Mouse (Mus musculus): ENCODE measurements around the gene Slc22a6.

The Slc22a6 gene

GRCm38 (mm10) chr19:8611358-8612123 is 6.3 kb upstream of the Slc22a6 start:
- no peak for DNase-seq (ENCODE audit: low spot score in 2 of 2)

GRCm38 (mm10) chr19:8613111-8613510 is 4.7 kb upstream of the Slc22a6 start:
- DNase-seq (ENCODE audit: low spot score in 2 of 2), result no peak

- no peak for DNase-seq (ENCODE audit: low spot score in 2 of 2)
Observed at GRCm38 (mm10) chr19:8614343-8614742, 3.5 kb upstream of the Slc22a6 start.

- DNase-seq (ENCODE audit: low spot score in 2 of 2), result no peak
Observed at GRCm38 (mm10) chr19:8616314-8616713, 1.5 kb upstream of the Slc22a6 start.

DNA sequence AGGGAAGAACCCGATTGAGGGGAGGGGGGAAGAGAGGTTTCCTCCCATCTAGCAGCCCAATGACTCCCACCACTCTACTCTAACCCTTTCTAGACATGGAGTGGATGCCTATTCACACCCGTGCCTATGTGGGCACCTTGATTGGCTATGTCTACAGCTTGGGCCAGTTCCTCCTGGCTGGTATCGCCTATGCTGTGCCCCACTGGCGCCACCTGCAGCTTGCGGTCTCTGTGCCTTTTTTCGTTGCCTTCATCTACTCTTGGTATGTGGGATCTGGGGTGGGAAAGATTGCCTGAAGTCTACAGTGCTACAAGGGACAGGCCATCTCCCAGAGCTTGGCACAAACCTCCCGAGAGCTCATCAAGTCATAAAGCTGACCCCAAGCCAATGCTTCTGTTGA is 3.3 kb downstream of the Slc22a6 start:
- no peak for DNase-seq (ENCODE audit: low spot score in 2 of 2)

- no peak for DNase-seq (ENCODE audit: low spot score in 2 of 2)
Observed at GRCm38 (mm10) chr19:8630249-8630648, 12.4 kb downstream of the Slc22a6 start.

- DNase-seq (ENCODE audit: low spot score in 2 of 2), result no peak
Observed at GRCm38 (mm10) chr19:8630826-8631225, 13.0 kb downstream of the Slc22a6 start.

GRCm38 (mm10) chr19:8632029-8632428 is 14.2 kb downstream of the Slc22a6 start:
- no peak for DNase-seq (ENCODE audit: low spot score in 2 of 2)

DNA sequence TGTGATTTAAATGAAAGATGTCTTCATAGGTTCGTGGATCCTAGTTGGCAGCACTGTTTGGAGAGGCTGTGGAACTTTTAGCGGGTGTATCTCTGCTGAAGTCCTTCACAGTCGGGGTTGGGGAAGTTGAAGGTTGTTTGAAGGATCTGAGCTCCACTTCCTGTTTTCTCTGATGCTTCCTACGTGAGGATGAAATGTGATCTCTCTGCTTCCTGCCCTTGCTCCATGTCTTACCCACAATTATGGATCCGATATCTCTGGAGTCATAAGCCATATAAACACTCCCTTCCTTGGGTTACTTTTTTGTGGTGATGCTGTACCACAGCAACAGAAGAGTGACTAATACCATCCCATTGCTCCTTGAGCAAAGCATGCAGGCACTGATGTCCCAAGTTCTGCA is 24.2 kb downstream of the Slc22a6 start:
- no peak for DNase-seq (ENCODE audit: low spot score in 2 of 2)

DNA sequence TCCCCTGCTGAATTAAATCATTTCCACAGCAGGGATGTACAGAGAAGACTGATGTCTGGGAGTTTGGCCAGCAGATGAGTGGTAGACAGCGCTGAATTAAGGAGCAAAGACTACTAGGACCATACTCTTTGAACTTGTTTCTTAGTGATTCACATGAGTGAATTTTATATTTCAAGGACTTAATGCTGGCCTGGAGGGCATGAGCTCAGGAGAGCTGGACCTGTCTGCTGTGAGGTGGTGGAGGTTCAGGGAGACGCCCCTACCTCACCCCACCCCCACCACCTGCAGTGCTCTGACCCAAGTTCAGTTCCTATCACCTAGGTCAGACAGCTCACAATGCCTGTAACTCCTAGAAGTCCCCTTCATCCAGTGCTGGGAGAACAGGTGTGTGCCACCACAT is 28.6 kb downstream of the Slc22a6 start:
- no peak for DNase-seq (ENCODE audit: low spot score in 2 of 2)

DNA sequence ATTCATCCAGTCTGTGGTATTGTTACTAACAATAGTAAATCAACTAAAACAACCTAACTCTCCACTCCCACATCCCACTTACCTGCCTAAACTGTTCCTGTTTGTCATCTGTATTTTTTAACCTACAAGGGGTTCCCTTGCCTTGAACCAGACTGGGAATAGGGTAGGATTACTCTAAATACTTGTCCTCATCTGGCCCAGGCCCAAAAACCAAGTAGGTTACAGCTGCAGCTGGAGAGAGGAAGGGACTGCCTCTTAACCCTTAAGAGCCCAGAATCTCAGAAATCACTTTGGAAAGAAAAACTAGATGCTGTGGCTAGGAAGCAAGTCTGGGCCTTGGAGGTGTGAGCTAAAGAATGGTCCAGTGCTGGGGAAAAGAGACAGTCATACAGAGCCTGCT is 38.0 kb downstream of the Slc22a6 start:
- DNase-seq (ENCODE audit: low spot score in 2 of 2), result no peak

GRCm38 (mm10) chr19:8656341-8656740 is 38.5 kb downstream of the Slc22a6 start:
- no peak for DNase-seq (ENCODE audit: low spot score in 2 of 2)

GRCm38 (mm10) chr19:8661821-8662307 is 44.0 kb downstream of the Slc22a6 start:
- no peak for DNase-seq (ENCODE audit: low spot score in 2 of 2)

GRCm38 (mm10) chr19:8662337-8662736 is 44.5 kb downstream of the Slc22a6 start:
- peak; percentile 14 to 46 for DNase-seq (ENCODE audit: low spot score in 2 of 2)

GRCm38 (mm10) chr19:8663360-8663839 is 45.6 kb downstream of the Slc22a6 start, which contains the start of gene Chrm1:
TSS of gene Chrm1 (plus strand) at chr19:8663789.
- DNase-seq (ENCODE audit: low spot score in 2 of 2), result no peak

- no peak for DNase-seq (ENCODE audit: low spot score in 2 of 2)
Observed at GRCm38 (mm10) chr19:8663911-8664421, 46.1 kb downstream of the Slc22a6 start.

- no peak for DNase-seq (ENCODE audit: low spot score in 2 of 2)
Observed at GRCm38 (mm10) chr19:8664859-8665258, 47.0 kb downstream of the Slc22a6 start.

DNA sequence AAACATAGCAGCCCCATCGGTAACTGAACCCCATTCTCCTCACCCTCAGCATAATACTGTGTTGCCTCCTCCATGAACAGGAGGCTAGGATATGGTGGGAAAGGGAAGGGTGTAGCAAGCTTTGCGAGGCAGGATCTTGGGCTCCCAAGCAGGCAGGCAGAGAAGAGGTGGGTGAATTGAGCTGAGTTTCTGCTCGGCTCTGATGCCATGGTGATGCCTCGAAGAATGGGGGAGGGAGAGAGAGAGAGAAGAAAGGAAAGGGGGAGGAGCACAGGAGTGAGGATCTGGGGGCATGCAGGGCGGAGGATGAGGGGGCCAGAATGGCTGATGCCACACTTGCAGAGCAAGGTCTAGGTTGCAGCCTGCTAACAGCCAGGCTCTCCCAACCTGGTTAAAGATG is 47.9 kb downstream of the Slc22a6 start:
- no peak for DNase-seq (ENCODE audit: low spot score in 2 of 2)

- no peak for DNase-seq (ENCODE audit: low spot score in 2 of 2)
Observed at GRCm38 (mm10) chr19:8672859-8673258, 55.0 kb downstream of the Slc22a6 start.

DNA sequence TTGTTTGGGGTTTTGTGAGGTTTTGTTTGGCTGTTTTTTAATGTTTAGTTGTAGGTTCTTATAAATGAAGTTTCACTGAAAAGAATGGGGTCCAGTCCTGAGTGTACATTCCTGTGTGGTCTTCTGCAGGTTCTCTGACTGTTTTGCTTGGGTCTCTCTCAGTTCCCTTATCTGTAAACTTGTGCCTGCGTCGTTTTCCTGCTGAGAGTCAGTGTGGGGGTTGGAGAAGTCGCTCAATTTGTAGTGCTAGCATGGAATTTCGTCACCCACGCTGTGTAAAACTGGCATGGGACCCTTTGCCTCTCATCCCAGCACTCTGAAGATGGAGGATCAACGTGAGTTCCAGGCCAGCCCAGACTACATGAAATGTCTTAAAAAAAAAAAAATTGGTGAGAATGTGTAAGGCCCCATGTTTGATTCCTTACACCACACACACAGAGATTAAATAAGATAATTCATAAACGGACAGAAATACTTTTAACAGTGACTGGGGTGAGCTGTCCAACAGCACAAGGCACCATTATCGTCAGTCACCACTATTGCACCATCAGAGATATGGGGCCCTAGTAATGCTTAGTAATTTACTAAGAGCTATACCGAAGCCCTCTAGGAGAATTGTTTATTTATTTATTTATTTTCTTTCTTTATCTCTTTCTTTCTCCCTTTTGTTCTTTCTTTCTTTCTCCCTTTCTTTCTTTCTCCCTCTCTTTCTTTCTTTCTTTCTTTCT is 55.7 kb downstream of the Slc22a6 start:
- DNase-seq (ENCODE audit: low spot score in 2 of 2), result no peak
